Mouse (Mus musculus): ENCODE measurements around the gene Cntnap5b. TPM values are rescaled to one million over a fixed set of nuclear protein-coding genes. Genes with fewer than 3 reads are reported as not detected.

The Cntnap5b gene
- polyA plus RNA-seq, 1 experiment from 2014 or later, result not detected

DNA sequence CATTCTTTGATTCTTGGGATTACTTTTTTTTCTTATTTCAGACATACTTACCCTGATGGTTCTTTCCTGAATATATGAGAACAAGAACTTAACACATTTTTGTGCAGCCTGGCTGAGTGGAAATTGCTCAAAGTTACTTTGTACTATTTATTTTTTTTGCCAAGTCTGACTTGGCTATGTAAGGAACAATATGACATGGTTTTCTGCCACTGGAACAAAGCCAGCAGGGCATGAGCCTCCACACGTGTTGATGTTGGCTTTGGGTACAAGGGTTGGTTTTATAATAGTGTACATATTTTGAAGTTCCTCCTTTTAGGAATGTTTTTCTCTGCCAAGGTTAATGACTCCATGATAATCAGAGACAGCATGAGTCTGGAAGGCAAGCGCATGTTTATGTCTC, 331.8 kb downstream of the Cntnap5b start:
- Histone ChIP-seq H3K36me3 (ENCODE audit: control insufficient read depth, insufficient read depth, low read length) (no peaks in the 10 kb centered on the region), H3K27me3 (ENCODE audit: control insufficient read depth, insufficient read depth, low read length) (no peaks in the 10 kb centered on the region), H3K4me1 (ENCODE audit: control insufficient read depth, insufficient read depth, low read length) (no peaks in the 10 kb centered on the region), H3K9ac (ENCODE audit: low read length) (no peak overlapping the region), H3K27ac (ENCODE audit: low read depth, low read length) (no peak overlapping the region), H3K9me3 (ENCODE audit: control insufficient read depth, low read length) (no peaks in the 10 kb centered on the region), H3K4me2 (ENCODE audit: low read depth) (no peak overlapping the region), H3K4me3 (ENCODE audit: low read depth, low read length) (no peak overlapping the region)
- no peak for DNase-seq (ENCODE audit: low spot score)
- WGBS, result 82% methylated on average over 2 of the region's 2 CpGs
- ATAC-seq (ENCODE audit: insufficient read depth, low FRiP score, low TSS enrichment), result no peak

DNA sequence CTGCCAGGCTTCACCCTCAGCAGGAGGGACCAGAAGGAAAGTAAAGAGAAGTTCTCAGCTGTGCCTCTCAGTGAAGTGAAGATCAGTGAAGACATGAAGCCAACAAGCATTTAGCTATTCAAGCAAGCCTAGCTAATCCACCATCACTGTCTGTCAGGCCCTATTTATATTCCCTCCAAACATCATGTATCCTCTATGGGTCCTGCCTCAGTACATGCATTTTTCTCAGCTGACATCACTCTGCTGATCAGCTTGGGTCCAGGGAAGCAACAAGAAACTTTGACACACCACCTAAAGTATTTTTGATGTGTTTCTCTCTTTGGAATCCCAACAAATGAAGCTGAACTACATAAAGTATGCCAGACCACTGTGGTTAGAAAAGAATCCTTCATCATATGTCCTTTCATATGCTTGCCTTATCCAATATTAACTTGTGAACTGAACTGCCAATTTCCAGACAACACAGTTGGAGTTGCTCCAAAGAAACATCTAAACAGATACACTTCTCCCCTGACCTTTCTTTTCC, 349.9 kb downstream of the Cntnap5b start:
- H3K27ac ChIP-seq (ENCODE audit: low read depth, low read length), result no peak overlapping the region
- no peak overlapping the region for H3K4me2 ChIP-seq (ENCODE audit: low read depth)
- H3K36me3 ChIP-seq (ENCODE audit: control insufficient read depth, insufficient read depth, low read length), result no peaks in the 10 kb centered on the region
- H3K4me1 ChIP-seq (ENCODE audit: control insufficient read depth, insufficient read depth, low read length), result no peaks in the 10 kb centered on the region
- H3K9ac ChIP-seq (ENCODE audit: low read length), result no peak overlapping the region
- no peaks in the 10 kb centered on the region for H3K9me3 ChIP-seq (ENCODE audit: control insufficient read depth, low read length)
- H3K4me3 ChIP-seq (ENCODE audit: low read depth, low read length), result no peak overlapping the region
- no peaks in the 10 kb centered on the region for H3K27me3 ChIP-seq (ENCODE audit: control insufficient read depth, insufficient read depth, low read length)
- DNase-seq (ENCODE audit: low spot score) (no peak), ATAC-seq (ENCODE audit: insufficient read depth, low FRiP score, low TSS enrichment) (no peak)

GRCm38 (mm10) chr1:100163588-100164357, 391.2 kb downstream of the Cntnap5b start:
- 73% methylated on average over 2 of the region's 2 CpGs for WGBS
- no peak overlapping the region for H3K27ac ChIP-seq (ENCODE audit: low read depth, low read length)
- H3K9ac ChIP-seq (ENCODE audit: low read length), result no peak overlapping the region
- no peaks in the 10 kb centered on the region for H3K9me3 ChIP-seq (ENCODE audit: control insufficient read depth, low read length)
- ATAC-seq (ENCODE audit: insufficient read depth, low FRiP score, low TSS enrichment) (no peak), DNase-seq (ENCODE audit: low spot score) (no peak)
- no peak overlapping the region for H3K4me2 ChIP-seq (ENCODE audit: low read depth)
- H3K36me3 ChIP-seq (ENCODE audit: control insufficient read depth, insufficient read depth, low read length), result no peaks in the 10 kb centered on the region
- no peaks in the 10 kb centered on the region for H3K27me3 ChIP-seq (ENCODE audit: control insufficient read depth, insufficient read depth, low read length)
- no peak overlapping the region for H3K4me3 ChIP-seq (ENCODE audit: low read depth, low read length)
- H3K4me1 ChIP-seq (ENCODE audit: control insufficient read depth, insufficient read depth, low read length), result no peaks in the 10 kb centered on the region

DNA sequence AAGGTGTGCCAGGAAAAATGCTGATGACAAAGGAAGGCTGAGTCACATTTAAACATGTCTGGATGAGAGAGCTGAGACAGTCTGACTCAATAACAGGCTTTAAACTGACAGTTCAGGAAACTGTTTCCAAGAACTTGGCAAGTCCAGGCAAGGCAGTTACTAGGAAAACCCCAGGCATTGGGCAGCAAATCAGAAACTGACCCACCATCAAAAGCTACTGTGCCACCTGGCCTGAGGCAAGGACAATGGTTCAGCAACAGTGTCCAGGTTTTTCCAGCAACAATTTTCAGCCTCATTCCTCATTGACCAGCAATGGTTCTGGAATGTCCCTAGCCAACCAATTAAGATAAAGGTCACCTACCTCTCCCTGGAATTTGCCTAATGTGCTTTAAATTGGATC, 399.0 kb downstream of the Cntnap5b start:
- H3K27ac ChIP-seq (ENCODE audit: low read depth, low read length), result no peak overlapping the region
- H3K9me3 ChIP-seq (ENCODE audit: control insufficient read depth, low read length), result no peaks in the 10 kb centered on the region
- H3K4me3 ChIP-seq (ENCODE audit: low read depth, low read length), result no peak overlapping the region
- H3K27me3 ChIP-seq (ENCODE audit: control insufficient read depth, insufficient read depth, low read length), result no peaks in the 10 kb centered on the region
- H3K4me2 ChIP-seq (ENCODE audit: low read depth), result no peak overlapping the region
- H3K36me3 ChIP-seq (ENCODE audit: control insufficient read depth, insufficient read depth, low read length), result no peaks in the 10 kb centered on the region
- no peak for ATAC-seq (ENCODE audit: insufficient read depth, low FRiP score, low TSS enrichment)
- DNase-seq (ENCODE audit: low spot score), result no peak
- H3K9ac ChIP-seq (ENCODE audit: low read length), result no peak overlapping the region
- H3K4me1 ChIP-seq (ENCODE audit: control insufficient read depth, insufficient read depth, low read length), result no peaks in the 10 kb centered on the region

GRCm38 (mm10) chr1:100180050-100180449, 407.5 kb downstream of the Cntnap5b start:
- H3K9me3 ChIP-seq (ENCODE audit: control insufficient read depth, low read length), result no peaks in the 10 kb centered on the region
- no peaks in the 10 kb centered on the region for H3K27me3 ChIP-seq (ENCODE audit: control insufficient read depth, insufficient read depth, low read length)
- no peak overlapping the region for H3K27ac ChIP-seq (ENCODE audit: low read depth, low read length)
- ATAC-seq (ENCODE audit: insufficient read depth, low FRiP score, low TSS enrichment) (peak; percentile 97), DNase-seq (ENCODE audit: low spot score) (peak; percentile 85)
- H3K4me3 ChIP-seq (ENCODE audit: low read depth, low read length), result no peak overlapping the region
- no peaks in the 10 kb centered on the region for H3K4me1 ChIP-seq (ENCODE audit: control insufficient read depth, insufficient read depth, low read length)
- H3K9ac ChIP-seq (ENCODE audit: low read length), result no peak overlapping the region
- H3K36me3 ChIP-seq (ENCODE audit: control insufficient read depth, insufficient read depth, low read length), result no peaks in the 10 kb centered on the region
- WGBS, result 94% methylated on average over 5 of the region's 5 CpGs
- H3K4me2 ChIP-seq (ENCODE audit: low read depth), result no peak overlapping the region

- peak; percentile 31 for DNase-seq (ENCODE audit: low spot score)
- ATAC-seq (ENCODE audit: insufficient read depth, low FRiP score, low TSS enrichment), result peak; percentile 82
- Histone ChIP-seq H3K4me2 (ENCODE audit: low read depth) (no peak overlapping the region), H3K36me3 (ENCODE audit: control insufficient read depth, insufficient read depth, low read length) (no peaks in the 10 kb centered on the region), H3K9me3 (ENCODE audit: control insufficient read depth, low read length) (no peaks in the 10 kb centered on the region), H3K27me3 (ENCODE audit: control insufficient read depth, insufficient read depth, low read length) (no peaks in the 10 kb centered on the region), H3K4me1 (ENCODE audit: control insufficient read depth, insufficient read depth, low read length) (no peaks in the 10 kb centered on the region), H3K27ac (ENCODE audit: low read depth, low read length) (no peak overlapping the region), H3K4me3 (ENCODE audit: low read depth, low read length) (no peak overlapping the region), H3K9ac (ENCODE audit: low read length) (no peak overlapping the region)
- WGBS, result 14% methylated on average over 5 of the region's 6 CpGs
Measured at GRCm38 (mm10) chr1:100231980-100232608, 459.5 kb downstream of the Cntnap5b start.

DNA sequence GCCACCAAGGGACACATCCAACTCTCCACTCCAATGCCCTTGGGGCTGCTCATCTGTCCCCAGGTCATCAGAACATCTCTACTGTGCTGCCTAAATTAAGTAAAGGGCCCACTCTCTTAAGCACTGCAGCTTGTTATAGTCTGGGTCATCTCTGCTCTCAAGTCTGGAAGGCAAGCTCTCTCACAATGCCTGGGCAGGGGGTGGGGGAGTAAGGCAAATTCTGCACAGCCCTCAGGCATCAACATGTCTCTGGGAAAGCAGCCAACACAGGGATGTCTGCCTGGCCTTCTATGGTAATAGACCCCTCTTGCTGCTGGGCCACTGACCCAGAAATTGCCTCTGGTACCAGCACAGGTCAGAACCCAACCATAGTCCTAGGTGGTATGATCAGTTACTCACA, 479.4 kb downstream of the Cntnap5b start:
- no peak for ATAC-seq (ENCODE audit: insufficient read depth, low FRiP score, low TSS enrichment)
- H3K9ac ChIP-seq (ENCODE audit: low read length), result no peak overlapping the region
- H3K4me3 ChIP-seq (ENCODE audit: low read depth, low read length), result no peak overlapping the region
- no peak overlapping the region for H3K27ac ChIP-seq (ENCODE audit: low read depth, low read length)
- no peaks in the 10 kb centered on the region for H3K27me3 ChIP-seq (ENCODE audit: control insufficient read depth, insufficient read depth, low read length)
- DNase-seq (ENCODE audit: low spot score), result no peak
- H3K4me2 ChIP-seq (ENCODE audit: low read depth), result no peak overlapping the region
- H3K4me1 ChIP-seq (ENCODE audit: control insufficient read depth, insufficient read depth, low read length), result no peaks in the 10 kb centered on the region
- H3K9me3 ChIP-seq (ENCODE audit: control insufficient read depth, low read length), result no peaks in the 10 kb centered on the region
- H3K36me3 ChIP-seq (ENCODE audit: control insufficient read depth, insufficient read depth, low read length), result no peaks in the 10 kb centered on the region

GRCm38 (mm10) chr1:100310687-100311086, 538.1 kb downstream of the Cntnap5b start:
- ATAC-seq (ENCODE audit: insufficient read depth, low FRiP score, low TSS enrichment), result no peak
- 84% methylated on average over 1 of the region's 1 CpGs for WGBS
- no peaks in the 10 kb centered on the region for H3K36me3 ChIP-seq (ENCODE audit: control insufficient read depth, insufficient read depth, low read length)
- H3K4me2 ChIP-seq (ENCODE audit: low read depth), result no peak overlapping the region
- H3K9me3 ChIP-seq (ENCODE audit: control insufficient read depth, low read length), result no peaks in the 10 kb centered on the region
- H3K9ac ChIP-seq (ENCODE audit: low read length), result no peak overlapping the region
- no peak overlapping the region for H3K4me3 ChIP-seq (ENCODE audit: low read depth, low read length)
- H3K27ac ChIP-seq (ENCODE audit: low read depth, low read length), result no peak overlapping the region
- H3K27me3 ChIP-seq (ENCODE audit: control insufficient read depth, insufficient read depth, low read length), result no peaks in the 10 kb centered on the region
- no peaks in the 10 kb centered on the region for H3K4me1 ChIP-seq (ENCODE audit: control insufficient read depth, insufficient read depth, low read length)
- no peak for DNase-seq (ENCODE audit: low spot score)

DNA sequence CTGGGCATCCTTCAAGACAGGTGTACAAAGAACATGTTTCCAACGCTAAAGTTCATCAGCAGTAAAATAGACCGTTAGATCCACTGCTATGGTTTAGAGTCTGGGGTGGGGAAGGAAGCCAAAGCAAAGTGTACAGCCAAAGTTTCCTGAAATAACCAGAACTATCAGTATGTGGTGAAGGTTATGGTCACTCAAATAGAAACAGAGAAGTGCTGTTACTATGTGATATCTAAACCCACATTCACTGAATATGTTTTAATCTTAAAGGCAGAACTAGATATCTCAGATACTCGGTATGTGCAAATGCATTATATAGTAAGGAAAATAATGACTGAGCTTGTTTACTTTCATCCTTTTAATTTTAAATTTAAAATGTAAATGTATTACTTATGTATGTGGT, 558.5 kb downstream of the Cntnap5b start:
- DNase-seq (ENCODE audit: low spot score) (no peak), ATAC-seq (ENCODE audit: insufficient read depth, low FRiP score, low TSS enrichment) (no peak)
- no peak overlapping the region for H3K4me3 ChIP-seq (ENCODE audit: low read depth, low read length)

More for the DNA sequence above, 558.5 kb downstream of the Cntnap5b start:
- Histone ChIP-seq H3K9me3 (ENCODE audit: control insufficient read depth, low read length) (no peaks in the 10 kb centered on the region), H3K4me1 (ENCODE audit: control insufficient read depth, insufficient read depth, low read length) (no peaks in the 10 kb centered on the region), H3K4me2 (ENCODE audit: low read depth) (no peak overlapping the region), H3K9ac (ENCODE audit: low read length) (no peak overlapping the region), H3K36me3 (ENCODE audit: control insufficient read depth, insufficient read depth, low read length) (no peaks in the 10 kb centered on the region), H3K27me3 (ENCODE audit: control insufficient read depth, insufficient read depth, low read length) (no peaks in the 10 kb centered on the region), H3K27ac (ENCODE audit: low read depth, low read length) (no peak overlapping the region)
- WGBS, result 89% methylated on average over 3 of the region's 3 CpGs

Data from neural tube, embryonic 11.5 days (tissue).